Mouse (Mus musculus): Measurements from ENCODE around the gene Wipi2.

DNA sequence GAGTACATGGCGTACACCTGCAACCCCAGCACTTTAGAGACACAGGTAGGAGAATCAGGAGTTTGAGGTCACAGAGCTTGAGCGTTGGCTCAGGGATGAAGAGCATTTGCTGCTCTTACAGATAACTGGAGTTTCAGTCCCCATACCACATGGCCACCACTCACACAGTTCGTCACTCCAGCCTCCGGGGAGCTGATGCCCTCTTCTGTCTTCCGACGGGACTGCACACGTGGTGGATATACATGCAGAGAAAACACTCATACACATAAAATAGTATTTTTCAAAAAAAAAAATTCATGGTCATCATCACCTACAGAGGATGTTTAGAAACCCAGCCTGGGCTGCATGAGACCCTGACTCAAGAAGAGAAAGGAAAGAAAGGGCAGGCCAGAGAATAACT, 4.4 kb upstream of the Wipi2 start:
- TF ChIP-seq CTCF (IDR thresholded peaks at IDR 0.05; ENCODE audit: low read depth) (peak; percentile 24; the same call in 1 of the 2 replicates), EP300 (optimal IDR thresholded peaks at IDR 0.05) (no peak)

Data from stomach, postnatal 0 days (tissue).